Mouse (Mus musculus): ENCODE results near the gene Olfr161.
A peak's percentile ranks its signal among the peaks of the same experiment; 100 is the strongest.
"Not testable (repeated sequence)": the region's sequence is repeated elsewhere in the genome, so short reads cannot be mapped to it uniquely, and the experiment has no call there.

The Olfr161 gene

DNA sequence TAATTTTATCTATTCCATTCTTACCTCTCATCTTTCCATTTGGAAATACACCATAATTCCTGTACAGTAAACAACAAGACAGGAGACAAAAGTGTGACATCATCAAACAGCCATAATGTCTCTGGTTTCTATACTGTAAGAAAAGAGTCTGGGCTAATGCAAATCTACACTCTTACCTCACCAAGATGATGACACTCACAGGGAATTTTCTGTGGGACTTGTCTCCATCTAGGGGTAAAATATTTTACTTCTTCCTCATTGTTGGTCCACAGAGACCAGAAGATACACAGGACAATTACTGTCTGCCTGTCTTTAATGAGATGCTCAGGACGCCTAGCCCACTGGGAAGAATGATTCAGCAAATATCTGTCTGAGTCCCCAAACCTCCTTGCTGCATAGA is at the start of gene Olfr161:
Gene Olfr161 (plus strand): TSS at position 352 of the 400 bp plus-strand sequence.
- no peak for DNase-seq

DNA sequence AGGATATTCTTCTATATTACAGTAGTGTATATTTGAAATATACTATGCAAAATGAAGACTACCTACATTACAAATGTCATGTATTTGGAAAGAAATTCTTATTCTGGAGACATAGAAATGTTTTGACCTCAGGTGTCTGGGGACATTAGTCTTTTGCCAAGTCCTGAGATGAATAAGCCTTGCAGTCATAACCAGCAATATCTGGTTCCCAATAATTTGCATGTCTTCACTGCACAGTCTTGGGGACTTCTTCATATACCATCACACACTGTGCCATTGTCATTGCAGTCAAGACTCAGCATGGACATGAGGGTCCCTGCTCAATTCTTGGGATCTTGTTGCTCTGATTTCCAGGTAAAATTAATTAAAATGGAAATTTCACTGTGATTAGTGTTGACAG is 27.3 kb upstream of the Olfr161 start:
- DNase-seq = no peak

DNA sequence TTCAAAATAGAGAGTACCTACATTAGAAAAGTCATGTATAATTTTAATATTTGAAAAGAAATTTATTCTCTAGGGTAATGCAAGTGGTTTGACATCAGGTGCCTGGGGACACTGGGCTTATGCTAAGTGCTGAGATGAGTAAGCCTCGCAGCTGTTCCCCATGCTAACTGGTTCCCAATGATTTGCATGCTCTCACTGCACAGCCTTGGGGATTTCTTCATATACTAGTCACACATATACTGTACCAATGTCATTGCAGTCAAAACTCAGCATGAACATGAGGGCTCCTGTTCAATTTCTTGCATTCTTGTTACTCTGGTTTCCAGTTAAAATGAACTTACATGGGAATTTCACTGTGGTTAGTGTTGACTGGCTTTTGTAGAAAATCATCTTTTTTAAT is 13.2 kb upstream of the Olfr161 start:
- DNase-seq = not testable (repeated sequence)

DNA sequence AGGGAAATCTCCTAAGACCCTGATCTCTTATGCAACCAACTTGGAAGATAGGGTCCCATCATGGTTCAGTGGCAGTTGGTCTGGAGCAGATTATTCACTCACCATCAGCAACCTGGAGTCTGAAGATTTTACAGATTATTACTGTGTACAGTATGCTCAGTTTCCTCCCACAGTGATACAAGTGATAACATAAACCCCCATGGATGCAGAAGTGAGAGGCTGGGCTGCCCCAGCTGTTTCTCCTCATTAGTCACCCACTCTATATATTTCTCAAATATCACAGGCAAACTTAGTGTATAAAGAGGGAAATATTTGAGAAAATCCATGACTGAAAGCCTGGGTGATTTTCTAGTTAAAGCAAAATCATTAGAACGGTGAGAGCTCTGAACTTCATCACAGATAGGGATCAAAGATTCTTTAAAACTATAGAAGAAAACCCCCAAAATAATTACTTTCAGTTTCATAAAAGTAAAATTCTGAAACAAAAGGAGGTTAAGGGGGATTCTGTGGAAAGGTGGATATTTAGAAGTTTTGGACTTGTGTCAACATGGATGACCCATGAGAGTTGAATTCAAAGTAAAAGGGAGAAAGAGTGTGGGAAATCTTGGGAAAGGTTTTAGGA is 12.5 kb upstream of the Olfr161 start:
- not testable (repeated sequence) for DNase-seq

DNA sequence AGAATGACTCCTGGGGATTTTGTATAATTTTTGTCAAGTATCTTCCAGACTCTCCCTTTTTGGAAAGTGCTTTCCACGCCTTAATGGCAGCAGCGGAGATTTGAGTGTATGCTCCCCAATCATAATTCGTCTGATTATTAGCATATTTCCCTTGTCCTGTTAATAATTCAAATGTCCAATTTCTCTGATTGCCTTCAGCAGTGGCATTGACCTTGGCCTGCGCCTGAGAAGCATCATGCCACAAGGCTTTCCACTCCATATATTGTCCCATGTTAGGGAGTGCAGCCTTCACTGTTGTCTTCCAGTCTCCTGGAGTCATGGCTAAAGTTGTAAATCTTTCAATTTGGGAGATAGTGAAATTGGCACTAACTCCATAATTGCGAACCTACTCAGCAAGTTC is 40.5 kb downstream of the Olfr161 start:
- DNase-seq = not testable (repeated sequence)

DNA sequence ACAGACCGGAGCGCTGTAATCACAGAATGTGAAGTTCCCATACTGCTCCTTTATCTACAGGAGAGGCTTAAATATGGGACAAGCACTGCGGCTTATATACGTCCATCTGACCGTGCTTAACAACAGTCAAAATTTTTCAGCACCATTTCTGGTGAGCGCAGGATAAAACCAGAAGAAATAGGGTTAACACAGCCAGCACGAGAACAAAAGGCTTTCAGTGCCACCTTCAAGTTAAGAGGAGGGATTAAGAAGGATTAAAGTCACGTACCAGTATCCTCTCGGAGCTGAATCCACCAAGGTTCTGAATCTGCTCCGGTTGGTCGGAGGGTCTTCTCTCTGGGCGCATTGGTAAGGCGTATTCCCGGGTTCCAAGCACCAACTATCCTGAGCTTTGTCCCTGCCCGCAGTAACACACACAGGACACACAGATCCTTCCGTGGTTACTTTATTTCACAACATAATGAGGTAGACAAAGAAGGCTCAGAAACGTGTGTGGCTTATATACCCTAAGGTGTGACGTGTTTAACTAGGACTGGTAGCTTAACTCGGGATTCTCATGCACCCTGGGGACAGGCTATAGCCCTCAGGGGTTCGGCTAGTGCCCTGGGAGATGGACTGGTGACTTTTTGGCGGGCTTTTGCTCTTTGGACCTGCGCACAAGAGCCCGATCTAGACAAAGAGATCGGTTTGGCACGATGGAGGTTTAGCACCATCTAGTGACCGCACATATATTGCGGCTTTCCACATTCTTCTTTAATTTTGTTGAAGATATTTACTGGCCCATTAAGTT is 41.9 kb downstream of the Olfr161 start:
- DNase-seq = peak in 1 of 2 experiments; percentile 43
